In genomic region chr15:91671987-91672386, GRCm38 (mm10) we compare ENCODE assay signal across 14 mouse cellular contexts. TPM values are rescaled to one million over a fixed set of nuclear protein-coding genes. Genes with fewer than 3 reads are reported as not detected.
DNase-seq lines count a peak whose midpoint lies in the region; ATAC-seq and TF ChIP-seq lines count a peak whose summit lies in the region.
"Had no signal": no experiment of that assay in that cellular context is flagged by ENCODE, and none has a peak within 500 bp of the region (broad histone marks: within the 10 kb centered on the region; RNA-seq: fewer than 3 reads in every experiment).

No protein-coding gene starts in this region.

- H3K9ac ChIP-seq in heart, embryonic 11.5 days (ENCODE audit: low read depth, low read length) = no peak overlapping the region
- no peak overlapping the region for H3K9ac ChIP-seq in lung, embryonic 14.5 days
- no peak overlapping the region for H3K9ac ChIP-seq in limb, embryonic 14.5 days (ENCODE audit: low read depth, low read length, severe bottlenecking)
- H3K9ac ChIP-seq: liver, embryonic 14.5 days; stomach, embryonic 15.5 days had no signal

- no peak overlapping the region for H3K4me2 ChIP-seq in heart, embryonic 11.5 days
- H3K4me2 ChIP-seq in lung, embryonic 14.5 days = peak overlapping the region; percentile 77; the same call in 1 of the 2 replicates
- H3K4me2 ChIP-seq in limb, embryonic 14.5 days (replicated peaks; ENCODE audit: low read depth, low read length, severe bottlenecking) = peak overlapping the region; percentile 73; the same call in 1 of the 2 replicates

- H3K4me3 ChIP-seq in heart, embryonic 10.5 days = no peak overlapping the region
- no peak overlapping the region for H3K4me3 ChIP-seq in heart, embryonic 11.5 days (ENCODE audit: low read depth, low read length)
- no peak overlapping the region for H3K4me3 ChIP-seq in lung, embryonic 14.5 days (ENCODE audit: low read depth, low read length)
- H3K4me3 ChIP-seq in limb, embryonic 14.5 days (replicated peaks; ENCODE audit: low read length) = no peak overlapping the region

- TF ChIP-seq CTCF in lung, embryonic 14.5 days (IDR thresholded peaks at IDR 0.05; ENCODE audit: low read depth) = no peak

- WGBS in heart, embryonic 10.5 days = 59% methylated on average over 5 of the region's 5 CpGs
- 60% methylated on average over 5 of the region's 5 CpGs for WGBS in heart, embryonic 11.5 days (ENCODE audit: insufficient replicate concordance)
- WGBS in lung, embryonic 14.5 days = 64% methylated on average over 5 of the region's 5 CpGs
- 68% methylated on average over 5 of the region's 5 CpGs for WGBS in limb, embryonic 14.5 days

- no peaks in the 10 kb centered on the region for H3K9me3 ChIP-seq in heart, embryonic 10.5 days
- H3K9me3 ChIP-seq in heart, embryonic 11.5 days (replicated peaks; ENCODE audit: control insufficient read depth, low read length) = no peaks in the 10 kb centered on the region
- H3K9me3 ChIP-seq in lung, embryonic 14.5 days (ENCODE audit: low read depth, low read length) = no peaks in the 10 kb centered on the region
- no peaks in the 10 kb centered on the region for H3K9me3 ChIP-seq in limb, embryonic 14.5 days (ENCODE audit: control insufficient read depth, low read length)
- H3K9me3 ChIP-seq: hindbrain, embryonic 13.5 days; midbrain, embryonic 10.5 days; stomach, embryonic 15.5 days had no signal

- no peaks in the 10 kb centered on the region for H3K27me3 ChIP-seq in heart, embryonic 10.5 days (ENCODE audit: insufficient read depth, poor library complexity, severe bottlenecking)
- H3K27me3 ChIP-seq in heart, embryonic 11.5 days (ENCODE audit: control insufficient read depth, insufficient read depth, low read length) = no peaks in the 10 kb centered on the region
- H3K27me3 ChIP-seq in lung, embryonic 14.5 days (ENCODE audit: insufficient read depth, low read length) = no peaks in the 10 kb centered on the region
- no peaks in the 10 kb centered on the region for H3K27me3 ChIP-seq in limb, embryonic 14.5 days (ENCODE audit: control insufficient read depth, insufficient read depth, low read length)
- H3K27me3 ChIP-seq: stomach, embryonic 15.5 days had no signal

- peaks cover 11% of the 10 kb centered on the region for H3K4me1 ChIP-seq in heart, embryonic 10.5 days
- no peaks in the 10 kb centered on the region; the same call in 1 of the 2 replicates for H3K4me1 ChIP-seq in heart, embryonic 11.5 days (ENCODE audit: control insufficient read depth, insufficient read depth, low read length)
- H3K4me1 ChIP-seq in lung, embryonic 14.5 days (ENCODE audit: insufficient read depth) = 0 out of 2 replicates have a peak, but pooled peaks cover 3% of the 10 kb centered on the region
- peaks cover 13% of the 10 kb centered on the region for H3K4me1 ChIP-seq in limb, embryonic 14.5 days (ENCODE audit: control insufficient read depth, insufficient read depth, low read length)
- H3K4me1 ChIP-seq: stomach, embryonic 15.5 days had no signal

- H3K27ac ChIP-seq in heart, embryonic 10.5 days = peak overlapping the region; percentile 89; the same call in 1 of the 2 replicates
- no peak overlapping the region for H3K27ac ChIP-seq in heart, embryonic 11.5 days (ENCODE audit: low read depth, low read length)
- H3K27ac ChIP-seq in lung, embryonic 14.5 days (ENCODE audit: low read depth) = no peak overlapping the region
- no peak overlapping the region for H3K27ac ChIP-seq in limb, embryonic 14.5 days (replicated peaks; ENCODE audit: low read depth, low read length)
- H3K27ac ChIP-seq: liver, embryonic 14.5 days had no signal

- no peaks in the 10 kb centered on the region for H3K36me3 ChIP-seq in heart, embryonic 10.5 days
- H3K36me3 ChIP-seq in heart, embryonic 11.5 days (ENCODE audit: control insufficient read depth, insufficient read depth, low read length) = no peaks in the 10 kb centered on the region
- H3K36me3 ChIP-seq in lung, embryonic 14.5 days (ENCODE audit: insufficient read depth) = no peaks in the 10 kb centered on the region
- no peaks in the 10 kb centered on the region for H3K36me3 ChIP-seq in limb, embryonic 14.5 days (ENCODE audit: control insufficient read depth, insufficient read depth, low read length)
- H3K36me3 ChIP-seq: hindbrain, embryonic 13.5 days; midbrain, embryonic 10.5 days; stomach, embryonic 15.5 days had no signal

- TF ChIP-seq POLR2A in limb, embryonic 14.5 days (IDR thresholded peaks at IDR 0.05; ENCODE audit: borderline replicate concordance, extremely low read depth, insufficient read depth, insufficient read length) = no peak

- DNase-seq in heart, embryonic 10.5 days (ENCODE audit: low spot score) = no peak
- DNase-seq in lung, embryonic 14.5 days = no peak
- DNase-seq in lung, postnatal 4 days = no peak
- peak; percentile 77 for DNase-seq in kidney, adult 9 months
- DNase-seq in limb, embryonic 14.5 days (ENCODE audit: low spot score) = no peak
- no peak for DNase-seq in retina, embryonic 14.5 days (ENCODE audit: low spot score)
- DNase-seq: cerebellum, adult 11-12 months; thymus, postnatal 25 days had no signal

- ATAC-seq in heart, embryonic 11.5 days (replicated peaks; ENCODE audit: insufficient number of reproducible peaks, low FRiP score, low TSS enrichment) = no peak
- ATAC-seq in lung, embryonic 14.5 days (ENCODE audit: insufficient read depth) = no peak
- ATAC-seq in limb, embryonic 14.5 days (ENCODE audit: low FRiP score, low read depth) = no peak
- ATAC-seq: activated CD4-positive, CD25-positive, alpha-beta regulatory T cell, adult 4 months had no signal

RNA-seq across cellular contexts. Expression of gene Lrrk2, which starts 1.0 kb away (rescaled TPM):
- polyA plus RNA-seq in heart, embryonic 10.5 days (2016; fragmentation: Nextera tagmentation; extraction: Ambion mirVana) = 3.3 and 3.5 TPM in 2 replicates
- 5.6 and 6.1 TPM in 2 replicates for polyA plus RNA-seq in heart, embryonic 11.5 days (2014; fragmentation: Nextera tagmentation; extraction: Ambion mirVana)
- polyA plus RNA-seq in lung, embryonic 14.5 days (2014; fragmentation: Nextera tagmentation; extraction: Ambion mirVana) = 8.2 and 8.3 TPM in 2 replicates
- 4.5 and 5.7 TPM in 2 replicates for polyA plus RNA-seq in limb, embryonic 14.5 days (2012; rRNA removed)
- 7.6 and 8.5 TPM in 2 replicates for polyA plus RNA-seq in limb, embryonic 14.5 days (2014; fragmentation: Nextera tagmentation; extraction: Ambion mirVana)
